Mouse (Mus musculus): ENCODE measurements around the gene Serpinf2.

Serpinf2 gene

GRCm38 (mm10) chr11:75439363-75439762 lies at the start of gene Serpinf2:
TSS of gene Serpinf2 (minus strand) at chr11:75439591.
- peak; percentile 70 to 91 for DNase-seq

- peak in 1 of 2 experiments; percentile 28 for DNase-seq
Measured at GRCm38 (mm10) chr11:75487496-75487895, 48.1 kb upstream of the Serpinf2 start.

GRCm38 (mm10) chr11:75486601-75487285 lies 47.4 kb upstream of the Serpinf2 start, which contains the start of gene Prpf8:
TSS of gene Prpf8 (plus strand) at chr11:75486816.
- peak; percentile 97 for DNase-seq

GRCm38 (mm10) chr11:75486192-75486591 lies 46.8 kb upstream of the Serpinf2 start:
- no peak for DNase-seq

GRCm38 (mm10) chr11:75473376-75473775 lies 34.0 kb upstream of the Serpinf2 start:
- no peak for DNase-seq

GRCm38 (mm10) chr11:75472469-75473081 lies 33.2 kb upstream of the Serpinf2 start:
- DNase-seq: no peak

GRCm38 (mm10) chr11:75470675-75471074 lies 31.3 kb upstream of the Serpinf2 start:
- DNase-seq: no peak

GRCm38 (mm10) chr11:75469261-75469660 lies 29.9 kb upstream of the Serpinf2 start:
- DNase-seq: peak; percentile 32 to 54

GRCm38 (mm10) chr11:75468410-75468809 lies 29.0 kb upstream of the Serpinf2 start:
- DNase-seq: no peak

- peak; percentile 69 to 84 for DNase-seq
Measured at GRCm38 (mm10) chr11:75467512-75468215, 28.3 kb upstream of the Serpinf2 start.

- DNase-seq: no peak
Measured at GRCm38 (mm10) chr11:75466731-75467505, 27.5 kb upstream of the Serpinf2 start.

- DNase-seq: peak in 1 of 2 experiments; percentile 35
Measured at GRCm38 (mm10) chr11:75465051-75465450, 25.7 kb upstream of the Serpinf2 start.

GRCm38 (mm10) chr11:75464417-75464816 lies 25.0 kb upstream of the Serpinf2 start:
- peak in 1 of 2 experiments; percentile 19 for DNase-seq

GRCm38 (mm10) chr11:75463624-75464023 lies 24.2 kb upstream of the Serpinf2 start:
- DNase-seq: peak in 1 of 2 experiments; percentile 55

- DNase-seq: peak; percentile 98 to 99
Measured at GRCm38 (mm10) chr11:75462865-75463336, 23.5 kb upstream of the Serpinf2 start.

GRCm38 (mm10) chr11:75462253-75462783 lies 22.9 kb upstream of the Serpinf2 start:
- DNase-seq: peak; percentile 91 to 97

- DNase-seq: no peak
Measured at GRCm38 (mm10) chr11:75461743-75462252, 22.4 kb upstream of the Serpinf2 start.

GRCm38 (mm10) chr11:75460844-75461742 lies 21.7 kb upstream of the Serpinf2 start, which contains the start of gene Tlcd2:
TSS of gene Tlcd2 (plus strand) at chr11:75461715.
- peak; percentile 99 to 100 for DNase-seq

- DNase-seq: peak; percentile 96 to 97
Measured at GRCm38 (mm10) chr11:75460103-75460843, 20.9 kb upstream of the Serpinf2 start.

- no peak for DNase-seq
Measured at GRCm38 (mm10) chr11:75459751-75460102, 20.3 kb upstream of the Serpinf2 start.

Data from kidney, postnatal 25 days (tissue).